Mouse (Mus musculus) stomach, embryonic 14.5 days (tissue): ENCODE results near the gene Arl4c. TPM values are rescaled to one million over a fixed set of nuclear protein-coding genes. Genes with fewer than 3 reads are reported as not detected.

Experiments
- ATAC-seq: fragments of 200-750 bp; cut with Nextera tagmentation; 2 replicates; pipeline ENCODE4 v1.8.0; 2017; ENCODE audit warnings: low read depth, moderate TSS enrichment; ENCODE audit not compliant: insufficient number of reproducible peaks, insufficient read depth, low FRiP score
- H3K27ac ChIP-seq: fragments of 300-500 bp; sonication (generic); 2 replicates; pipeline ENCODE4 v1.5.1; 2014; ENCODE audit warnings: mild to moderate bottlenecking, low read length, moderate library complexity, mixed read lengths
- H3K27me3 ChIP-seq: fragments of 300-500 bp; sonication (generic); 2 replicates; pipeline ENCODE4 v1.6.1; 2014; ENCODE audit warnings: low read length, control low read depth, mixed read lengths; ENCODE audit not compliant: control insufficient read depth, insufficient read depth
- H3K36me3 ChIP-seq: fragments of 300-500 bp; sonication (generic); 2 replicates; pipeline ENCODE4 v1.6.1; 2014; ENCODE audit warnings: mild to moderate bottlenecking, control low read depth, low read length, moderate library complexity, mixed read lengths; ENCODE audit not compliant: control insufficient read depth, insufficient read depth
- H3K4me1 ChIP-seq: fragments of 300-500 bp; sonication (generic); 2 replicates; pipeline ENCODE4 v1.6.1; 2014; ENCODE audit warnings: low read length, control low read depth, mixed read lengths; ENCODE audit not compliant: control insufficient read depth, insufficient read depth
- H3K4me2 ChIP-seq: fragments of 300-500 bp; sonication (generic); replicated peaks from 2 replicates; pipeline ENCODE4 v1.6.1; 2014; ENCODE audit warnings: low read depth, low read length, control low read depth
- H3K4me3 ChIP-seq: fragments of 300-500 bp; sonication (generic); 2 replicates; pipeline ENCODE4 v1.5.1; 2014; ENCODE audit warnings: low read depth, low read length, control low read depth
- H3K9ac ChIP-seq: fragments of 300-500 bp; sonication (generic); replicated peaks from 2 replicates; pipeline ENCODE4 v1.6.1; 2014; ENCODE audit warnings: low read depth, mild to moderate bottlenecking, control low read depth, low read length, moderate library complexity, mixed read lengths
- H3K9me3 ChIP-seq: fragments of 300-500 bp; sonication (generic); 2 replicates; pipeline ENCODE4 v1.6.1; 2016; ENCODE audit warnings: low read depth, low read length, control low read depth; ENCODE audit not compliant: control insufficient read depth
- WGBS: fragments of 180-500 bp; shearing (Covaris S2); extraction: QIAGEN DNeasy Blood & Tissue Kit; methylation state at CpG from one replicate; pipeline ENCODE4 v1.1.7; 2014; 5-methylcytosine and 5-hydroxymethylcytosine counted together
- polyA plus RNA-seq: library from polyadenylated mRNA; unstranded; fragments of >200 nt; fragmentation: Nextera tagmentation; extraction: Ambion mirVana; gene quantifications from 2 replicates; pipeline ENCODE4 v1.2.1, GENCODE M21; 2014

The Arl4c gene
- polyA plus RNA-seq, 1 experiment from 2014 or later: 6.5 TPM

GRCm38 (mm10) chr1:88670807-88671206, 31.2 kb downstream of the Arl4c start:
- Histone ChIP-seq H3K4me2 (no peak overlapping the region), H3K27ac (no peak overlapping the region), H3K9me3 (no peaks in the 10 kb centered on the region), H3K4me3 (no peak overlapping the region), H3K27me3 (no peaks in the 10 kb centered on the region), H3K9ac (no peak overlapping the region), H3K36me3 (no peaks in the 10 kb centered on the region), H3K4me1 (0 out of 2 replicates have a peak, but pooled peaks cover 4% of the 10 kb centered on the region)
- WGBS: 50% methylated on average over 4 of the region's 4 CpGs
- 0 out of 2 replicates have a peak, but pooled peaks have one; percentile 61 for ATAC-seq

DNA sequence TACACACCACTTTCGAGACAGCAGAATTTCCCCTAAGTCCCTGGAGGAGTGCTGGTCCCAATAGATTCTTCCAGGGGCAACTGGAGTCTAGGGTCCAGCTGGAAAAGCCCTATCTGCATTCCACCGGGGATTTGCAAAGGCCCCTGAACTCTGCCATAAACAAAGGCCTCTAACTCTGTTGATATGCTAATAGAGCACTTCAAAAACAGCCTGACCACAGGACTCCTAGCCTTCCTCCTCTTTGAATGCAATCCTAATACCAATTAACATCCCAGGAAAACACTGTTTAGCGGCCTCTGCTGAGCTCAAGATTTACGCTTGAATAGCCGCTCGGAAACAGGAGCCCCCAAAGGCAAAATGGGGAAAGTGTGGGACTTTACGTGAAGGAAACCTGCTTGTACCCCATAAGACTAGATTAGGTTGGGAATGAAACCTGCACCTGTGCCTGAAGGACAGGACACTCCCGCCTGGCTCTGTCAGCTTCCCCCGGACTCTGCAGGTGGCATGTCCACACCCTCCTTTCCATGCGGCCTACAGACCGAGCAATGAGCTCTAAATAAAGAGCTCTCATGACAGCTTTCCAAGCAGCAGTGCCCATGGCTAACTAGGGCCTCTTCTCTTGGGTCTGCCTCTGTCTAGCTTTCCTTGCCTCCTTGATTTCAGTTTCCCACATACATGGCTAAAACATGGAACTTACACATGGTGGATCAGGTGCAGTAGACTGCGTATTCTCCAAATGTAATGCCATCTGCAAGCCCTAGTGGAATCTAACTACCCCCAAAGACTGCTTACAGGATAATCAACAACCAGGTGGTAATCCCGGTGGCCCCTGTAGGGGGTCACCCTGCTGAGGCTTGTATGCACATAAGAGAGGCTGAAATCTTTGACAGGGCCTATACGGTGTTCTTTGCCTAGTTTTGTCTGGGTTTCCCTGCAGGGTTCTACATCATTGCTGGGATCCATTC, 32.9 kb downstream of the Arl4c start:
- no peak for ATAC-seq
- no peaks in the 10 kb centered on the region for H3K36me3 ChIP-seq
- H3K9me3 ChIP-seq: no peaks in the 10 kb centered on the region
- H3K27ac ChIP-seq: no peak overlapping the region
- 42% methylated on average over 14 of the region's 14 CpGs for WGBS
- no peak overlapping the region for H3K9ac ChIP-seq
- H3K4me1 ChIP-seq: 0 out of 2 replicates have a peak, but pooled peaks cover 4% of the 10 kb centered on the region
- no peak overlapping the region for H3K4me3 ChIP-seq
- H3K4me2 ChIP-seq: no peak overlapping the region
- no peaks in the 10 kb centered on the region for H3K27me3 ChIP-seq

GRCm38 (mm10) chr1:88668353-88668752, 33.7 kb downstream of the Arl4c start:
- Histone ChIP-seq H3K9me3 (no peaks in the 10 kb centered on the region), H3K4me2 (no peak overlapping the region)

GRCm38 (mm10) chr1:88664623-88665022, 37.4 kb downstream of the Arl4c start:
- Histone ChIP-seq H3K4me1 (0 out of 2 replicates have a peak, but pooled peaks cover 4% of the 10 kb centered on the region), H3K27me3 (no peaks in the 10 kb centered on the region), H3K36me3 (no peaks in the 10 kb centered on the region), H3K4me3 (no peak overlapping the region), H3K9ac (no peak overlapping the region), H3K9me3 (no peaks in the 10 kb centered on the region), H3K27ac (no peak overlapping the region), H3K4me2 (no peak overlapping the region)
- ATAC-seq: no peak
- 54% methylated on average over 3 of the region's 3 CpGs for WGBS

More at GRCm38 (mm10) chr1:88668353-88668752, 33.7 kb downstream of the Arl4c start:
- no peak for ATAC-seq
- H3K4me1 ChIP-seq: 0 out of 2 replicates have a peak, but pooled peaks cover 4% of the 10 kb centered on the region
- no peaks in the 10 kb centered on the region for H3K27me3 ChIP-seq
- no peak overlapping the region for H3K9ac ChIP-seq
- no peaks in the 10 kb centered on the region for H3K36me3 ChIP-seq
- H3K27ac ChIP-seq: no peak overlapping the region
- no peak overlapping the region for H3K4me3 ChIP-seq
- WGBS: 11% methylated on average over 7 of the region's 7 CpGs

DNA sequence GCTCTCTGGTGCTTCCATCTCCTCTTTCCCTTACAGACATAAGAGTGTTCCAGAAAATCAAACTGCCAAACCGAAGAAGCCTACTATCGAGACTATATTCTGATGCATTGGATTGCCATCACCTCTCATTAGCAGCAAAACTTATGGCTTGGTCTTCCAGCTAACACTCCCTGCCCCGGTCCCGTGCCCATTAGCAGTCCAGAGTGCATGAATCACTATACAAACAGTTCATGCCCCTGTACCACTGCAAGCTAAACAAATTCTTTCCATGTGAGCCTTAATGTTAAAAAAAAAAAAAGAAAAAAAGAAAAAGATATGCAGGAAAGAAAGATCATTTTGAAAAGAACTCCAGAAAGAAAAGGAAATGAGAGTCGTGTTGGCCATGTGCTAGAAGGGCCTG, 39.3 kb downstream of the Arl4c start:
- 49% methylated on average over 5 of the region's 5 CpGs for WGBS
- H3K27ac ChIP-seq: no peak overlapping the region
- no peak for ATAC-seq

GRCm38 (mm10) chr1:88661209-88661608, 40.8 kb downstream of the Arl4c start:
- H3K9me3 ChIP-seq: no peaks in the 10 kb centered on the region
- H3K36me3 ChIP-seq: no peaks in the 10 kb centered on the region
- 86% methylated on average over 3 of the region's 3 CpGs for WGBS
- no peak overlapping the region for H3K27ac ChIP-seq
- no peaks in the 10 kb centered on the region for H3K27me3 ChIP-seq
- ATAC-seq: no peak
- H3K4me1 ChIP-seq: no peaks in the 10 kb centered on the region
- no peak overlapping the region for H3K9ac ChIP-seq
- H3K4me3 ChIP-seq: no peak overlapping the region
- H3K4me2 ChIP-seq: no peak overlapping the region

More for the DNA sequence above, 39.3 kb downstream of the Arl4c start:
- Histone ChIP-seq H3K9ac (no peak overlapping the region), H3K27me3 (no peaks in the 10 kb centered on the region), H3K36me3 (no peaks in the 10 kb centered on the region), H3K4me3 (no peak overlapping the region), H3K4me2 (no peak overlapping the region), H3K9me3 (no peaks in the 10 kb centered on the region), H3K4me1 (no peaks in the 10 kb centered on the region)

DNA sequence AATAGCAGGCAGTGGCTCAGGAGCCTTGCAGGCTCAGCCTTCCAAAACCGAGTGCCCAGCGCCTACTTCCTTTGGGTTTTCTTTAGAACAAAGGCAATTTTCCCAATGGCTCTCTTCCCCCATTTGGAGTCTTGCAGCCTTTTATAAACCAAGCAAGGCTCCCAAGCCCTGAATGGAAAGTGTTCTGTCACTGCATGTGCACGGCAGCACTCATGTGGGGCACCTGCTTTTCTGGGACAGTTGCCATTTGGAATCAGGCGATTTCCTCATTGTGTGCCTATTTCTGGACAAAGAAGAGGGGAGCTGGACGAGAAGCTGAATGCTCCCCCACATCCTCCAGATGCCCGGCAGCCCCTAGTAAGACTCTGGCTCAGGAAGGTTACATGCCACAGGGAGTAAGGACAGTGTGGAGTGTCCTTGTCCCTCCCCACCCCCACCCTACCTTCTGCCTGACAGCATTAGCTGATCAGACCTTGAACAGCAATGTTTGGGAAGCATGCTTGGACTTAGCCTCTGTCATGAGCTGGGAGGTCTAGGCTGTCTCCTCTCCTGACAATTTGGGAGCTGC, 43.6 kb downstream of the Arl4c start:
- WGBS: 75% methylated on average over 6 of the region's 6 CpGs
- no peak overlapping the region for H3K4me2 ChIP-seq
- no peaks in the 10 kb centered on the region for H3K36me3 ChIP-seq
- H3K9ac ChIP-seq: no peak overlapping the region
- H3K4me3 ChIP-seq: no peak overlapping the region
- no peak overlapping the region for H3K27ac ChIP-seq
- no peaks in the 10 kb centered on the region for H3K27me3 ChIP-seq
- H3K9me3 ChIP-seq: no peaks in the 10 kb centered on the region
- ATAC-seq: no peak
- H3K4me1 ChIP-seq: no peaks in the 10 kb centered on the region

GRCm38 (mm10) chr1:88656096-88656480, 45.9 kb downstream of the Arl4c start:
- Histone ChIP-seq H3K9ac (no peak overlapping the region), H3K27ac (no peak overlapping the region), H3K9me3 (no peaks in the 10 kb centered on the region), H3K4me3 (no peak overlapping the region), H3K4me2 (no peak overlapping the region), H3K27me3 (no peaks in the 10 kb centered on the region), H3K4me1 (no peaks in the 10 kb centered on the region), H3K36me3 (no peaks in the 10 kb centered on the region)
- ATAC-seq: no peak
- 75% methylated on average over 5 of the region's 5 CpGs for WGBS
